Mouse (Mus musculus): ENCODE measurements around the gene Nr4a1.

Nr4a1 gene

GRCm38 (mm10) chr15:101256463-101257206, 2.6 kb downstream of the Nr4a1 start:
- no peak for DNase-seq (ENCODE audit: low spot score in 2 of 2)

GRCm38 (mm10) chr15:101258420-101258819, 4.4 kb downstream of the Nr4a1 start:
- no peak for DNase-seq (ENCODE audit: low spot score in 2 of 2)

GRCm38 (mm10) chr15:101259922-101260321, 5.9 kb downstream of the Nr4a1 start:
- DNase-seq (ENCODE audit: low spot score in 2 of 2): no peak

GRCm38 (mm10) chr15:101260387-101260786, 6.3 kb downstream of the Nr4a1 start:
- peak; percentile 94 for DNase-seq (ENCODE audit: low spot score in 2 of 2)

GRCm38 (mm10) chr15:101260874-101261622, 7.0 kb downstream of the Nr4a1 start:
- peak; percentile 50 to 56 for DNase-seq (ENCODE audit: low spot score in 2 of 2)

- peak; percentile 37 to 77 for DNase-seq (ENCODE audit: low spot score in 2 of 2)
Observed at GRCm38 (mm10) chr15:101262502-101262901, 8.4 kb downstream of the Nr4a1 start.

GRCm38 (mm10) chr15:101266132-101266963, 12.3 kb downstream of the Nr4a1 start:
- DNase-seq (ENCODE audit: low spot score in 2 of 2): peak; percentile 94 to 96

GRCm38 (mm10) chr15:101267053-101268032, 13.3 kb downstream of the Nr4a1 start:
- peak in 1 of 2 experiments; percentile 40 for DNase-seq (ENCODE audit: low spot score in 2 of 2)

- no peak for DNase-seq (ENCODE audit: low spot score in 2 of 2)
Observed at GRCm38 (mm10) chr15:101270101-101270820, 16.2 kb downstream of the Nr4a1 start.

- DNase-seq (ENCODE audit: low spot score in 2 of 2): no peak
Observed at GRCm38 (mm10) chr15:101271107-101271506, 17.0 kb downstream of the Nr4a1 start.

GRCm38 (mm10) chr15:101271513-101271912, 17.4 kb downstream of the Nr4a1 start:
- no peak for DNase-seq (ENCODE audit: low spot score in 2 of 2)

GRCm38 (mm10) chr15:101274380-101274779, 20.3 kb downstream of the Nr4a1 start:
- no peak for DNase-seq (ENCODE audit: low spot score in 2 of 2)

GRCm38 (mm10) chr15:101277351-101277899, 23.4 kb downstream of the Nr4a1 start:
- no peak for DNase-seq (ENCODE audit: low spot score in 2 of 2)

- no peak for DNase-seq (ENCODE audit: low spot score in 2 of 2)
Observed at GRCm38 (mm10) chr15:101278589-101278988, 24.5 kb downstream of the Nr4a1 start.

- DNase-seq (ENCODE audit: low spot score in 2 of 2): no peak
Observed at GRCm38 (mm10) chr15:101279430-101279999, 25.4 kb downstream of the Nr4a1 start.

GRCm38 (mm10) chr15:101282471-101282870, 28.4 kb downstream of the Nr4a1 start:
- no peak for DNase-seq (ENCODE audit: low spot score in 2 of 2)

- DNase-seq (ENCODE audit: low spot score in 2 of 2): peak in 1 of 2 experiments; percentile 72
Observed at GRCm38 (mm10) chr15:101283183-101283910, 29.3 kb downstream of the Nr4a1 start.

GRCm38 (mm10) chr15:101283911-101284750, 30.1 kb downstream of the Nr4a1 start, which contains the start of gene Atg101:
TSS of gene Atg101 (plus strand) at chr15:101284272.
- DNase-seq (ENCODE audit: low spot score in 2 of 2): peak; percentile 90

Measured in heart, adult 9 months (tissue).